Mouse (Mus musculus): ENCODE measurements around the gene Rhno1. TPM values are rescaled to one million over a fixed set of nuclear protein-coding genes. Genes with fewer than 3 reads are reported as not detected.
A peak's percentile ranks its signal among the peaks of the same experiment; 100 is the strongest.

Rhno1 gene
- polyA plus RNA-seq (2015; fragmentation: Nextera tagmentation; extraction: Ambion mirVana), result 101 and 115 TPM in 2 replicates

DNA sequence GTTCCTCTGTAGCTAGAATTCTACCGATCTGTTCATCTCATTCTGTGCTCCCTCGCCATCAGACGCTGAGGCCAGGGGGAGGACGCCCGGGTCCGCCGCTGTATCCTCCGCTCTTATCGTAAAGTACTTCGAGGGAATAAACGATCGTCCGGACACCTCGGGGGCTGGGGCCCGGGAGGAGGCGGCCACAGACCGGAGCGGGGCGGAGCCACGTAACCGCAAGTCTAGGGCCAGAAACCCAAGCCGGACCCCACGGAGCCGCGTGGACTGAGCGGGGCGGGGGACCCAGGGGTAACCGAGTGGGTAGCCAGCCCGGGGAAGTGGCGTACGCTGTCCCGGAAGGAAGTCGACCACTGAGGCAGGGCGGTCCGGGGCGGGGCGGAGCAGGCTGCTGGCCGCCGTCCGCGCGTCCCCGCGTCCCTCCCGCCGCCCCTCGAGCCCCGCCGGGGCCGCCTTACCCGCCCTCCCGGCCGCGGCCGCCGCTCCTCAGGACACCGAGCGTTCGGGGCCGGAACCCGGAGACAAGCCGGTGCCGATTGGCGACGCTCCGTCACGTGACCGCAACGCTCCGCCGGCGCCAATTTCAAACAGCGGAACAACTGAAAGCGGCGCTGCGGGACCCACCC, at the start of gene Rhno1, which contains the start of gene Foxm1:
TSS of gene Rhno1 (minus strand) at position 531 of the 626 bp plus-strand sequence.
TSS of gene Foxm1 (plus strand) at position 587 of the 626 bp plus-strand sequence.
- Histone ChIP-seq H3K4me2 (peak within 1 kb of the TSS; percentile 98), H3K27ac (replicated peaks) (peak within 1 kb of the TSS; percentile 90), H3K36me3 (peaks cover 24% of the 10 kb centered on the region), H3K27me3 (no peaks in the 10 kb centered on the region), H3K4me3 (peak within 1 kb of the TSS; percentile 81), H3K9ac (peak within 1 kb of the TSS; percentile 87), H3K9me3 (no peaks in the 10 kb centered on the region), H3K4me1 (replicated peaks) (peaks cover 31% of the 10 kb centered on the region)
- ATAC-seq (ENCODE audit: low read depth), result peak; percentile 91
- whole genome bisulfite sequencing, result under 1% methylated on average over 54 of the region's 76 CpGs

DNA sequence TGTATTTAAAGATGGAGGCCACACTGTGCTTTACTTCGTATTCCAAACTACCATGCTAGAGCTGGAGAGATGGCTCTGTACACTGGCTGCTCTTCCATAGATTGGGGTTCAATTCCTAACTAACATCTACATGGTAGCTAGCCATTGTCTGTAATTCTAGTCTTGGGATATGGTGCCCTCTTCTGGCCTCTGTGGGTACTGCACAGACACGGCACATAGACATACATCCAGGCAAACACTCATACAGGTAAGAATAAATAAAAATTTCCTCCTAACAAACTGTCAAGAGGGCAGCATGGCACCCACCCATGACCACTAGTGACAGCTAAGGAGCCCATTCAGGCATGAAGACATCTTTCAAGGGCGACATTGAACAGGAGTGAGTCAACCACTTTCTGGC, 48.4 kb upstream of the Rhno1 start:
- peaks cover 84% of the 10 kb centered on the region for H3K36me3 ChIP-seq

DNA sequence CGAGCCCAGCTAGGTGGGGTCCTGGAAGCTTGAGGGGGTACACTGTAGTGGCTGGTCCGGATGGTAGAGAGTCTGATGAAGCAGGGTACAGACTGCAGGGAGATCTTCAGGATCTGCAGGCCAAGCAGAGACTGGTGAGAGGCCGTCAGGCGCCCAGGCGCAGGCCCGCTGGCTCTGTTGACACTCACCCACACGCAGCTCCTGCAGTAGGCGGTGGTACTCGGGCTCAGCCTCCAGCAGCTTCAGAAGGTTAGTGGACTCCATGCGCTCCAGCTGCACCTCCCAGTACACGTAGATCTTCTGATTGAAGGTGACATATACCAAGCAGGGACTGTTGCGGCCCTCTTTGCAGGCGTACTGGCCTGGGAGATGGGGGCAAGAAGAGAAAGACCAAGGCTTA, 47.6 kb upstream of the Rhno1 start:
- 96% methylated on average over 13 of the region's 13 CpGs for WGBS
- no peak overlapping the region for H3K9ac ChIP-seq
- no peak overlapping the region for H3K27ac ChIP-seq (replicated peaks)
- no peaks in the 10 kb centered on the region for H3K4me1 ChIP-seq (replicated peaks)
- H3K4me3 ChIP-seq, result no peak overlapping the region
- H3K4me2 ChIP-seq, result no peak overlapping the region
- H3K9me3 ChIP-seq, result no peaks in the 10 kb centered on the region
- H3K27me3 ChIP-seq, result no peaks in the 10 kb centered on the region
- ATAC-seq (ENCODE audit: low read depth), result no peak
- H3K36me3 ChIP-seq, result peaks cover 84% of the 10 kb centered on the region

More for the DNA sequence above, 48.4 kb upstream of the Rhno1 start:
- H3K4me1 ChIP-seq (replicated peaks), result no peaks in the 10 kb centered on the region
- peak; percentile 29; the same call in 1 of the 2 replicates for ATAC-seq (ENCODE audit: low read depth)
- H3K9me3 ChIP-seq, result no peaks in the 10 kb centered on the region
- no peak overlapping the region for H3K4me2 ChIP-seq
- no peaks in the 10 kb centered on the region for H3K27me3 ChIP-seq
- no peak overlapping the region for H3K27ac ChIP-seq (replicated peaks)
- H3K9ac ChIP-seq, result no peak overlapping the region
- 21% methylated on average over 3 of the region's 3 CpGs for WGBS
- H3K4me3 ChIP-seq, result no peak overlapping the region

DNA sequence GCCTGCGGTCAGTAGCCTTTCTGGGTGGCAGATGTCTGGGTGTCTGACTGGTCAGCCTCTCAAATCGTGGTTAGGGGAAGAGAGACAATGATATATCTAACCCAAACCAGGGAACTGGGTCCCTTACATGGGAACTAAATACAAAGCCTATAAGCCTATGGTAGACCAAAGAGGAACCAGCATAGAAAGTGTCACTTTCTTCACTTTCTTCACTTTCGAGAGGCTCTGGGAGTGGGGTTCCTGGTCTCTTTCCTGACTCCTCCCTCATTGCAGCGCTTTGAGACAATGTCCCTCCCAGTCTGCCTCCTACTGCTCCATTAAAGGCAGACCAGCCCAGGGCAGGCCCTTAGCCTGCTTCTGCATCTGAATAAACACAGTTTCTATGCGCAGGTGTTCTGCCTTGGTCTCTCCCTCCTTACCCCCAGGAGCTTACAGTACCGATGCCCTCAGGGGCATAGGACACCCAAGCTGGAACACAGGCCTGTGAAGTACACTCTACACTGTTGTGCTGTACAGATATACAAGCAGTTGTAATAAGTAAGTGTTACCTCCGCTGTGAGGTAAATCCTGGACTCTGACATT, 45.9 kb upstream of the Rhno1 start:
- no peaks in the 10 kb centered on the region for H3K4me1 ChIP-seq (replicated peaks)
- no peak overlapping the region for H3K9ac ChIP-seq
- no peak overlapping the region for H3K4me3 ChIP-seq
- H3K27me3 ChIP-seq, result no peaks in the 10 kb centered on the region
- H3K27ac ChIP-seq (replicated peaks), result no peak overlapping the region
- WGBS, result 88% methylated on average over 7 of the region's 7 CpGs
- no peak overlapping the region for H3K4me2 ChIP-seq
- peaks cover 85% of the 10 kb centered on the region for H3K36me3 ChIP-seq
- H3K9me3 ChIP-seq, result no peaks in the 10 kb centered on the region
- ATAC-seq (ENCODE audit: low read depth), result no peak

DNA sequence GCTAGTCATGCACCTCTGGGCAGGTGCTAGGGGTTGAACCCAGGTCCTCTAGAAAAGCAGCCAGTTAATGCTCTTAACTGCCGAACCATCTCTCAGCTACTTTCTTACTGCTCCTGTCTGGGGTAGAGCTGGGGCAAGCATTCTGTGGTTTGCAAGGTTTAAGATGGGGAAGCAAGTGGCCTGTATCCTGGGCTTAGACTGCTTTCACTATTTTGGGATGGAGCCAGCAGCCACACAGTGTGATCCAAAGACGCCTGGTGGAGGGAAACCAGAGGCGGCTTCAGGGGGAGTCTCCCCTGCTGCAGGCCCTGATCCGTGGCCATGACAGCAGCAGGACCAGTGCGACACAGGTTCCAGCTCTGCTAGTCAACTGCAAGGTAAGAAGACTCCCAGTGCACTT, 42.0 kb upstream of the Rhno1 start:
- H3K4me2 ChIP-seq, result no peak overlapping the region
- no peak overlapping the region for H3K4me3 ChIP-seq
- H3K27me3 ChIP-seq, result no peaks in the 10 kb centered on the region
- no peak overlapping the region for H3K27ac ChIP-seq (replicated peaks)
- no peak overlapping the region for H3K9ac ChIP-seq
- H3K9me3 ChIP-seq, result no peaks in the 10 kb centered on the region
- peaks cover 49% of the 10 kb centered on the region for H3K36me3 ChIP-seq
- ATAC-seq (ENCODE audit: low read depth), result no peak
- H3K4me1 ChIP-seq (replicated peaks), result peaks cover 18% of the 10 kb centered on the region
- 69% methylated on average over 5 of the region's 5 CpGs for WGBS

DNA sequence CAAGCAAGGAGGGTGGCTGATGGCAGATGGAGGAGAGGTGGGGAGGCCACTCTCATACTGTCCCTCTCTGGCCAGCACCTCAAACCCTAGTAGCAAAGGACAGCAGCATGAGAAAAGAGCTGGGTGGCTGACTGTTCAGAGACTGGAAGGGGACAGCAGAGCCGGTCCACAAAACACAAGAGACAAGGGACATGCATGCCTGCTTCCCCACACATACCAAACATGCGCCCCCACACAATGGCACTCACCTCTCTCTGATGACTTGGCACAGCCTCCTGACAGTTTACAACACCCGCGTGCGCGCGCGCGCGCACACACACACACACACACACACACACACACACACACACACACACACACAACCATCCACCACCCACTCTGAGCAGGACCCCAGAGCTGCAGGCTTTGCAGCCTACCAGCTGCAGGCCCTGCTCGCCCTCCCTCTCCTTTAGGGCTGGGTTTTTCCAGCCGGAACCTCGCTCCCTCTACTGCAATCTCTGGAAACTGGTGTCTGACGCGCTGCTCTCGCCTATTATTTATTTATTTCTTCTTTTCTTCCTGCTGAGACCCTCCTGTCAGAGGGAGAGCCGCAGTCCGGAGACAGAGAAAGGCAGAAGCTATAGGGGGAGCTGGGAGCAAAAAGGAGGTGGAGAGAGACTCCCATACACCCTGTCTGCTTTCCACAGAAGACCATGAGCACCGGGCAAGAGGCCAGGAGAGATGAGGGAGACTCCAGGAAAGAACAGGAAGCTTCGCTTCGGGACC, 36.9 kb upstream of the Rhno1 start:
- peak overlapping the region; percentile 77 for H3K27ac ChIP-seq (replicated peaks)

DNA sequence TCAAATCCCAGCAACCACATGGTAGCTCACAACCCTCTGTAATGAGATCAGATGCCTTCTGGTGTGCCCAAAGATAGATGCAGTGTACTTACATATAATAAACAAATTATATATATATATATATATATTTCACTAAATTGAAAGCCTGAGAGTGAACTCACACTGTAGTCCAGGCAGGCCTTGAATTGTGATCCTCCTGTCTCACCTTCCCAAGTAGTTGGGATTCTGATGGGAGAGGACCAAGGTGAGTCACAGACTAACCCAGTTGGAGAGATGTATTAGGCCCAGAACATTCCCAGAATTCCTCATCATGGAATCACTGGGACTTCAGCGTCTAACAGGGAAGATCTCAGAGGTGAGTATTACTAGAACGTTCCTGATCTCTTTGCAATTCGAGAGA, 36.3 kb upstream of the Rhno1 start, which contains the start of gene Nrip2:
TSS of gene Nrip2 (plus strand) at position 301 of the 400 bp plus-strand sequence.
- peak within 1 kb of the TSS; percentile 77 for H3K27ac ChIP-seq (replicated peaks)
- H3K4me1 ChIP-seq (replicated peaks), result peaks cover 25% of the 10 kb centered on the region
- H3K27me3 ChIP-seq, result no peaks in the 10 kb centered on the region
- H3K9ac ChIP-seq, result peak within 1 kb of the TSS; percentile 41
- no peak; the same call in 1 of the 2 replicates for ATAC-seq (ENCODE audit: low read depth)
- H3K9me3 ChIP-seq, result no peaks in the 10 kb centered on the region
- no peaks in the 10 kb centered on the region for H3K36me3 ChIP-seq
- peak within 1 kb of the TSS; percentile 49 for H3K4me2 ChIP-seq
- 75% methylated on average over 3 of the region's 3 CpGs for WGBS
- H3K4me3 ChIP-seq, result peak within 1 kb of the TSS; percentile 26

More for the DNA sequence above, 36.9 kb upstream of the Rhno1 start:
- WGBS, result 25% methylated on average over 14 of the region's 21 CpGs
- no peaks in the 10 kb centered on the region for H3K9me3 ChIP-seq
- H3K36me3 ChIP-seq, result 0 out of 2 replicates have a peak, but pooled peaks cover 2% of the 10 kb centered on the region
- H3K4me1 ChIP-seq (replicated peaks), result peaks cover 25% of the 10 kb centered on the region
- H3K4me3 ChIP-seq, result peak overlapping the region; percentile 26
- peak; percentile 86 for ATAC-seq (ENCODE audit: low read depth)
- peak overlapping the region; percentile 49 for H3K4me2 ChIP-seq
- H3K9ac ChIP-seq, result peak overlapping the region; percentile 41
- no peaks in the 10 kb centered on the region for H3K27me3 ChIP-seq

DNA sequence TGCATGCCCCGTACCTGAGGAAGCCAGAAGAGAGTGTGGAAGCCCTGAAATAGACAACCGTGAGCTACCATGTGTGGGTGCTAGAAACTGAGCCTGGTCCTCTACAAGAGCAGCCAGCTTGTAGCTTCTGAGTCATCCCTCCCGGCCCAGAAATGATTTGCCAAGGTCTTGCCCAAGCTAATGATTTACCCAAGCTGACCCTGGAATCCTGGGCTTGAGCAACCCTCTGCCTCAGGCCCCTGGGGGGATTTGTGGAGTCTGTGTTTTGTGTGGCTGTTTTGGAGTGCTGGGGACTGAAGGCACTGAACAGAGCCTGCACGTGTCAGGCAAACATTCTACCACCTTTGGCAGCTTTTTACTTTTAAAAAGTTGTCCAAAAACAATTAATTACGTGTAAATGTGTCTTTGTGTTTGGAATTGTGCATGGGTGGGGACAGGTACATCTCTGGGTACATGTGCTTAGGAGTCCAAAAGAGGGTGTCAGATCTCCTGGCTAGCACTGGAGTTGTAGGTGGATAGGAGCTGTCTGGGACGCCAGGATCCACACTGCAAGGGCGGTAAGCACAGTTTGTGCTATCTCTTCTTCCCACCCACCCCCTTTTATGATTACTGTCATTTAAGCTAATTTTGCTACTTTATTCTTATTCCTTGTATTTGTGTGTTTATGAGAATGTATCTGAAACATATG, 35.0 kb upstream of the Rhno1 start:
- Histone ChIP-seq H3K9ac (no peak overlapping the region), H3K4me2 (no peak overlapping the region), H3K36me3 (no peaks in the 10 kb centered on the region), H3K9me3 (no peaks in the 10 kb centered on the region), H3K27me3 (no peaks in the 10 kb centered on the region), H3K4me1 (replicated peaks) (peaks cover 25% of the 10 kb centered on the region), H3K4me3 (no peak overlapping the region), H3K27ac (replicated peaks) (no peak overlapping the region)
- 80% methylated on average over 7 of the region's 7 CpGs for WGBS
- ATAC-seq (ENCODE audit: low read depth), result no peak

DNA sequence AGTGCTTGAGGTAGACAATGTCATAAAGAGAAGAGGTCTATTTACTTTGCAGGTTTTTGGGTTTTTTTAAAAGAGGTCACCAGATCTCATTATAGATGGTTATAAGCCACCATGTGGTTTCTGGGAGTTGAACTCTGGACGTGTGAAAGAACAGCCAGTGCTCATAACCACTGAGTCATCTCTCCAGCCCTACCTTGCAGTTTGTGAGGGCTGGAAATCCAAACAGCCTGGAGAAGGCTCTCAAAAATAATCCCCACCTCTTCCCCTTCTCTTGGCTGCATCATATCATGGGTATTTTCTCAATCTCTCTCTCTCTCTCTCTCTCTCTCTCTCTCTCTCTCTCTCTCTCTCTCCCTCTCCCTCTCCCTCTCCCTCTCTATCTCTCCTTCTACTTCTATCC, 28.0 kb upstream of the Rhno1 start:
- no peaks in the 10 kb centered on the region for H3K36me3 ChIP-seq
- no peak overlapping the region for H3K4me2 ChIP-seq
- H3K27ac ChIP-seq (replicated peaks), result no peak overlapping the region
- ATAC-seq (ENCODE audit: low read depth), result no peak
- WGBS, result 56% methylated on average over 1 of the region's 1 CpGs
- H3K9ac ChIP-seq, result no peak overlapping the region
- no peaks in the 10 kb centered on the region for H3K4me1 ChIP-seq (replicated peaks)
- no peaks in the 10 kb centered on the region for H3K27me3 ChIP-seq
- no peak overlapping the region for H3K4me3 ChIP-seq
- no peaks in the 10 kb centered on the region for H3K9me3 ChIP-seq

DNA sequence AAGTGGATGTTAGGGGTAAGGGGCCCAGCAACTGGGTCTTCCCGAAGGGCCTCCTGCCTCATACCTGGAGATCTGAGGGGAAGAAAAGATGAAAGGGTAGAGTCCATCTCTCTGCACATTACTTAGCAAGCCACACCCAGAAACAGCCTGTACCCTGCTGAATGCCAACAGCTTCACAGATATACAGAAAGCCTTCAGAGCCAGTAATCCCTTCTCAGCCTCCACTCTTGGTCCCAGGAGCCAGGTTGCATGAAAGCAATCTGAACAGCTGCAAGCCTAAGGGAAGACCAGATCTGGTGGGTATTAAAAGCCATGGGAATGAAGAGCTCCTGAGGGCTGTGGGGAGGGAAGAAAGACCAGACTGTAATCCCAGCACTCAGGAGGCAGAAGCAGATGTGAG, 26.5 kb upstream of the Rhno1 start:
- no peaks in the 10 kb centered on the region for H3K27me3 ChIP-seq
- no peak overlapping the region for H3K27ac ChIP-seq (replicated peaks)
- no peak overlapping the region for H3K9ac ChIP-seq
- H3K36me3 ChIP-seq, result no peaks in the 10 kb centered on the region
- ATAC-seq (ENCODE audit: low read depth), result no peak
- H3K9me3 ChIP-seq, result no peaks in the 10 kb centered on the region
- H3K4me1 ChIP-seq (replicated peaks), result no peaks in the 10 kb centered on the region
- 91% methylated on average over 1 of the region's 1 CpGs for WGBS
- H3K4me3 ChIP-seq, result no peak overlapping the region
- no peak overlapping the region for H3K4me2 ChIP-seq

DNA sequence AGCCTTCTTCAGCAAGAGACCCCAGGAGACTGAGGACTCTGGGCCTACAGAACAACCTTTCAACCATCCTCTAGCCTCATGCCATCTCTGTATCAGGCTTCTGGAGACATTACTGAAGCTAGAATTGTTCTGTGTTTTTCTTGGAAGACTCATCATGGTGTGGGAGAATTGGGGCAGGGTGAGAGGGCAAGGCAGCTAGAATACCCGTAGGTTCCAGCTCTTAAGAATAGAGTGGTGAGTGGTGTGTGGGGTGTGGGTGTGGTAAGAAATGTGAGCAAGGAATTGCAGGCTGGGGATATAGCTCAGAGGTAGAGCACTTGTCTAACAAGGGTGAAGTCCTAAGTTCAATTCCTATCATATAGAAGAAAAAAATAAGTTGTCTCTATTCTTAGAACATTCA, 22.3 kb upstream of the Rhno1 start:
- Histone ChIP-seq H3K9ac (no peak overlapping the region), H3K9me3 (no peaks in the 10 kb centered on the region), H3K4me2 (no peak overlapping the region), H3K27me3 (no peaks in the 10 kb centered on the region), H3K4me1 (replicated peaks) (no peaks in the 10 kb centered on the region), H3K36me3 (no peaks in the 10 kb centered on the region), H3K4me3 (no peak overlapping the region), H3K27ac (replicated peaks) (no peak overlapping the region)
- no peak for ATAC-seq (ENCODE audit: low read depth)
- 79% methylated on average over 1 of the region's 1 CpGs for WGBS

DNA sequence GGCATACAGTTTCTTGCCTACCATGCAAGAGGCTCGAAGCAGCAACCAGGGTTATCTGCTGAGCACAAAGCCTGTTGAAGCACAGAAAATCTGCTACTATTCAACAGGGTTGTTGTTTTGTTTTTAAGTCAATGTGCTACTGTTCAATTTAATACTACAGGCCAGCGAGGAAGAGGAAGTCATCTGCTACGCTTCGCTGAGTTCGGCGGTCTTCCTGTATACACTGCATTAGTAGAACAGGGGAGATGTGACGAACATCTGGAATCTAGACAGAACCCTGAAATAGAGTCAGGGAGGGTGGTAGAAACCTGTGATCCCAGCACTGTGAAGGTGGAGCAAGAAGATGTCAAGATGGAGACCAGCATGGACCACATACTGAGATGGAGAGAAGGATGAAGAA, 21.0 kb upstream of the Rhno1 start:
- 78% methylated on average over 7 of the region's 7 CpGs for WGBS

More for the DNA sequence above, 21.0 kb upstream of the Rhno1 start:
- no peak for ATAC-seq (ENCODE audit: low read depth)
- no peaks in the 10 kb centered on the region for H3K4me1 ChIP-seq (replicated peaks)
- no peak overlapping the region for H3K4me2 ChIP-seq
- H3K4me3 ChIP-seq, result no peak overlapping the region
- no peak overlapping the region for H3K9ac ChIP-seq
- no peak overlapping the region for H3K27ac ChIP-seq (replicated peaks)
- no peaks in the 10 kb centered on the region for H3K9me3 ChIP-seq
- H3K27me3 ChIP-seq, result no peaks in the 10 kb centered on the region
- no peaks in the 10 kb centered on the region for H3K36me3 ChIP-seq

All from neural tube, embryonic 13.5 days (tissue).